Mouse (Mus musculus): ENCODE measurements around the gene Tmem116. TPM values are rescaled to one million over a fixed set of nuclear protein-coding genes. Genes with fewer than 3 reads are reported as not detected.

The Tmem116 gene
- total RNA-seq, 2 experiments from 2014 or later = 9.2 to 12.7 TPM

DNA sequence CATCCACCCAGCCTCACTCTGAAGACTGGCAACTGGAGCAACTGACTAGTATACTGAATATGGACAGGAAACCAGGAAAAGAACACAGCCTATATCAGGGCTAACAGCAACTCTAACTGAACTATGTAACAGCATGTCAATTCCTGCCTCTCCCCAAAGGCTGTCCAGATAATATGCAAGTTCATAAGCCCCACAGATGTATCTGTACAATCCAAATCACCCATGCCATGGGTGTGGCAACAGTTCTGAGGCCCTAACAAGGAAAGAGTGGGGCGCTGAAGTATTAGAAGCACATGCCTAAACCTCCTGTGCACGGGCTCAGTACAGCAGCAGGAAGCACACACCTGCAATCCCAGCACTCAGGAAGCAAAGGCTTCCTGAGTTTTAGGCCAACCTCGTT is 83.4 kb downstream of the Tmem116 start:
- no peak for DNase-seq (ENCODE audit: low spot score in 2 of 2)

GRCm38 (mm10) chr5:121536921-121537555 is 85.3 kb downstream of the Tmem116 start:
- DNase-seq (ENCODE audit: low spot score in 2 of 2) = no peak

- no peak for DNase-seq (ENCODE audit: low spot score in 2 of 2)
These were observed 85.9 kb downstream of the Tmem116 start for GRCm38 (mm10) chr5:121537588-121537987.

- DNase-seq (ENCODE audit: low spot score in 2 of 2) = no peak
These were observed 88.4 kb downstream of the Tmem116 start for GRCm38 (mm10) chr5:121540066-121540465.

- no peak for DNase-seq (ENCODE audit: low spot score in 2 of 2)
These were observed 89.5 kb downstream of the Tmem116 start for GRCm38 (mm10) chr5:121541235-121541634.

DNA sequence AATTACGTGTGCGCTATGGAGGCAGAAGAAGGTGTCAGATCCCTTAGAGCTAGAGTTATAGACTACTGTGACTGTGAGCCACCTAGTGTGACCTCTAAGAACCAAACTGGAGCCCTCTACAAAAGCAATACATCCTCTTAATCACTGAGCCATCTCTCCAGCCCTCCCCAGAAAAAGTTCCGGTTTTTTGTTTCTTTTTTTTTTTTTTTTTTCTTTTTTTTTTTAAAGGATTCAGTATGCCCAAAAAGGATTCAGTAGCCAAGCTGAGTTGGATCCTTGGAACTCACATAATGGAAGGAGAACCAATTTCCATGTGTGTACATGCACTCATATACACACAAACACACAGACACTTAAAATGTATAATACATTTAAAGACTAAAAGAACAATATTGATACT is 91.7 kb downstream of the Tmem116 start:
- no peak for DNase-seq (ENCODE audit: low spot score in 2 of 2)

GRCm38 (mm10) chr5:121544910-121545792 is 93.5 kb downstream of the Tmem116 start, which contains the start of the genes Adam1a and Gm42878:
Gene Adam1a, minus strand, starts transcription at chr5:121545482.
Gene Gm42878, minus strand, starts transcription at chr5:121545482.
- DNase-seq (ENCODE audit: low spot score in 2 of 2) = peak; percentile 41 to 55

DNA sequence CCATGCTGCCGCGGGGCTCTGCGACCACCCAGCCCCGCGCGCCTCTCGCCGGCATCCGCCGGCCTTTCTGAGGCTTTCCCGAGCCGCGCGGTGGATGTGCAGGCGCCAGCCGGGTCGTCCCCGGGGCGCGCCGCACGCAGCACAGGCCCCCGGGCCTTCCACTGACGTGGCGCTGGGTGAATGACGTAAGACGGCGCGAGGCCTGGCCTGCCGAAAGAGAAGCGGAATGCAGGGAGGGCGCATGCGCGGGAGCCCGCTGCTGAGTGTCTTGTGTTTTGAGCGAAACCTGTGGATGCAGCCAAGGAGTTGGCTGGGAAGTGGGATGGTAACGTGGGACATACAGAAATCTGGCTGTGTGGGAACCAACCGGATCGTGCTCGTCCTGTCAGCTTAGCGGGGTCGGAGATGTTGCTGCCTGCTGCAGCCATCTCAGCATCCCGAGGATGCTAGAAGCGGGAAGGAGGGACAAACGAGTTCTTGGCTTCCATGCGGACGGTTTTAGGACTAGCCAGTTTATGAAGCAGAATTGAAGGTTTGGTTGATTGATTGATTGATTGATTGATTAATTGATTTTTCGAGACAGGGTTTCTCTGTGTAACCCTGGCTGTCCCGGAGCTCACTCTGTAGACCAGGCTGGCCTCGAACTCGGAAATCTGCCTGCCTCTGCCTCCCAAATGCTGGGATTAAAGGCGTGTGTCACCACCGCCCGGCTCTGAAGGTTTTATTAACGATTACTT is 94.3 kb downstream of the Tmem116 start, which contains the start of gene Mapkapk5:
Gene Mapkapk5 (minus strand): TSS at position 113 of the 737 bp plus-strand sequence.
- DNase-seq (ENCODE audit: low spot score in 2 of 2) = peak; percentile 96 to 98

DNA sequence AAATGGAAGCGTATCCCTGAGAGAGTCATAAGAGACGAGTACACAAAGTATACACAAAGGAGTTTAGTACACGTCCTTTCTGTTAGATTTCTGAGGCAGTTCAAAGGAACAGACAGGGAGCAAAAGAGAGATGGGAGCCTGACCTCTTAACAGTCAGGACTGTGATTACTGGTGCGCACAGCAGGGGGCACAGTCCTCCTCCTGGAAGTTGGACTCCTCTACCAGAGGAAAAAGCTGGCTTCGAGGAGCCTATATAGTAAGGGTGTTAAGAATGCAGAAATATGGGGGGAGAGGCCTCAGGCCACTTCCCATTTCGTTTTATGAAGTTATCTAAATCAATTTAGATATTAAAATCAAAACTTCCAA is 94.8 kb downstream of the Tmem116 start:
- DNase-seq (ENCODE audit: low spot score in 2 of 2) = peak in 1 of 2 experiments; percentile 67

DNA sequence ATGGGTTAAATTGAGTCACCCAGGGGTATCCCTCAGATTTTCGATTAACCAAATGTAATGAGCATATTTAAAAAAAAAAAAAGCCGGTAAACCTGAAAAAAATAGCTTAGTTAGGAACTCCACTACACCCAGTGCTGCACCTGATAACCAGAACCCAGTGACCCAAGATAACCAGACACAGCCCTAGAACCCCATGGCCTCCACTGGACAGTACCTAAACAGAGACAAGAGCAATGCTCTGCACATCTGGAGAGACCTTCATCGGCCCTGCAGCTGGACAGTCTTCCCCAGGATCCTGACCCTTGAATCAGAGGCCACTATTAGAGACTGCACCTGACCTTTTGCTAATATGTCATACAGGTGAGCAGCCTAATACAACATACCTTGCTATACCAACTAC is 95.4 kb downstream of the Tmem116 start:
- no peak for DNase-seq (ENCODE audit: low spot score in 2 of 2)

GRCm38 (mm10) chr5:121549196-121549595 is 97.5 kb downstream of the Tmem116 start:
- no peak for DNase-seq (ENCODE audit: low spot score in 2 of 2)

GRCm38 (mm10) chr5:121562436-121562835 is 110.7 kb downstream of the Tmem116 start:
- no peak for DNase-seq (ENCODE audit: low spot score in 2 of 2)

GRCm38 (mm10) chr5:121564468-121564895 is 112.8 kb downstream of the Tmem116 start:
- peak; percentile 79 to 90 for DNase-seq (ENCODE audit: low spot score in 2 of 2)

- no peak for DNase-seq (ENCODE audit: low spot score in 2 of 2)
These were observed 114.5 kb downstream of the Tmem116 start for GRCm38 (mm10) chr5:121566035-121566681.

GRCm38 (mm10) chr5:121569881-121570420 is 118.3 kb downstream of the Tmem116 start:
- DNase-seq (ENCODE audit: low spot score in 2 of 2) = no peak

- no peak for DNase-seq (ENCODE audit: low spot score in 2 of 2)
These were observed 119.1 kb downstream of the Tmem116 start for GRCm38 (mm10) chr5:121570787-121571186.
